ENCODE assay signal across 7 mouse cellular contexts in genomic region chr12:113155887-113156539, GRCm38 (mm10). TPM values are rescaled to one million over a fixed set of nuclear protein-coding genes. Genes with fewer than 3 reads are reported as not detected.
DNase-seq lines count a peak whose midpoint lies in the region; ATAC-seq lines count a peak whose summit lies in the region.

Gene Tedc1 (plus strand): TSS chr12:113156421.

- H3K27ac ChIP-seq in embryonic facial prominence, embryonic 10.5 days (replicated peaks), result peak within 1 kb of the TSS; percentile 73
- H3K27ac ChIP-seq in limb, embryonic 10.5 days, result peak within 1 kb of the TSS; percentile 83
- H3K27ac ChIP-seq in midbrain, embryonic 13.5 days, result peak within 1 kb of the TSS; percentile 59; the same call in 1 of the 2 replicates

- peaks cover 26% of the 10 kb centered on the region for H3K36me3 ChIP-seq in embryonic facial prominence, embryonic 10.5 days (replicated peaks)
- H3K36me3 ChIP-seq in limb, embryonic 10.5 days, result peaks cover 20% of the 10 kb centered on the region
- H3K36me3 ChIP-seq in midbrain, embryonic 13.5 days, result no peaks in the 10 kb centered on the region; the same call in 1 of the 2 replicates

- H3K27me3 ChIP-seq in embryonic facial prominence, embryonic 10.5 days (replicated peaks; ENCODE audit: low read depth, poor library complexity, severe bottlenecking), result peaks cover 41% of the 10 kb centered on the region
- H3K27me3 ChIP-seq in limb, embryonic 10.5 days (ENCODE audit: low read depth, poor library complexity, severe bottlenecking), result peaks cover 43% of the 10 kb centered on the region
- H3K27me3 ChIP-seq in midbrain, embryonic 13.5 days, result peaks cover 34% of the 10 kb centered on the region

- peak within 1 kb of the TSS; percentile 72 for H3K4me3 ChIP-seq in embryonic facial prominence, embryonic 10.5 days
- peak within 1 kb of the TSS; percentile 74 for H3K4me3 ChIP-seq in limb, embryonic 10.5 days
- H3K4me3 ChIP-seq in midbrain, embryonic 13.5 days (replicated peaks), result peak within 1 kb of the TSS; percentile 62

- WGBS in embryonic facial prominence, embryonic 10.5 days, result under 1% methylated on average over 46 of the region's 46 CpGs
- under 1% methylated on average over 46 of the region's 46 CpGs for WGBS in limb, embryonic 10.5 days
- under 1% methylated on average over 46 of the region's 46 CpGs for WGBS in midbrain, embryonic 13.5 days

- DNase-seq in adrenal gland, postnatal 10 days, result peak; percentile 100
- DNase-seq in embryonic facial prominence, embryonic 10.5 days (ENCODE audit: low spot score), result peak; percentile 99
- DNase-seq in gonadal fat pad, adult 2 months (ENCODE audit: low read depth), result peak; percentile 90
- DNase-seq in kidney, adult 11 months, result peak; percentile 99
- peak; percentile 99 for DNase-seq in limb, embryonic 10.5 days (ENCODE audit: low spot score)
- DNase-seq in spleen, adult 12 weeks (ENCODE audit: low spot score), result peak; percentile 97

- H3K4me1 ChIP-seq in embryonic facial prominence, embryonic 10.5 days, result peaks cover 45% of the 10 kb centered on the region
- H3K4me1 ChIP-seq in limb, embryonic 10.5 days, result peaks cover 43% of the 10 kb centered on the region
- peaks cover 33% of the 10 kb centered on the region for H3K4me1 ChIP-seq in midbrain, embryonic 13.5 days (replicated peaks)

- no peaks in the 10 kb centered on the region for H3K9me3 ChIP-seq in embryonic facial prominence, embryonic 10.5 days
- no peaks in the 10 kb centered on the region for H3K9me3 ChIP-seq in limb, embryonic 10.5 days (replicated peaks)
- no peaks in the 10 kb centered on the region for H3K9me3 ChIP-seq in midbrain, embryonic 13.5 days

- peak within 1 kb of the TSS; percentile 73 for H3K9ac ChIP-seq in midbrain, embryonic 13.5 days (replicated peaks)

- H3K4me2 ChIP-seq in midbrain, embryonic 13.5 days (replicated peaks), result peak within 1 kb of the TSS; percentile 91

- ATAC-seq in midbrain, embryonic 13.5 days, result peak; percentile 98

RNA-seq across cellular contexts. Expression of gene Tedc1, which starts in this region (rescaled TPM):
- 1 to 10 TPM; 3.1 to 5.4 TPM for total RNA-seq in adrenal gland, postnatal 10 days (2021)
- 57.5 and 59.4 TPM in 2 replicates for polyA plus RNA-seq in embryonic facial prominence, embryonic 10.5 days (2016; fragmentation: Nextera tagmentation; extraction: Ambion mirVana)
- polyA plus RNA-seq in gonadal fat pad, adult 2 months (2012; rRNA removed), result 4.5 and 4.6 TPM in 2 replicates
- 49.4 and 60.2 TPM in 2 replicates for polyA plus RNA-seq in limb, embryonic 10.5 days (2016; fragmentation: Nextera tagmentation; extraction: Ambion mirVana)
- polyA plus RNA-seq in midbrain, embryonic 13.5 days (2015; fragmentation: Nextera tagmentation; extraction: Ambion mirVana), result 21.3 and 21.6 TPM in 2 replicates

Comparison
In these comparisons a context has a peak if more than half of its experiments do, and no peak if none do; other contexts are left out.
1. Peak in every context shown above with its lines: DNase-seq, ATAC-seq, H3K4me3 ChIP-seq and H3K27ac ChIP-seq.